Mouse (Mus musculus) limb, embryonic 11.5 days (tissue): ENCODE results near the gene Prkca. TPM values are rescaled to one million over a fixed set of nuclear protein-coding genes. Genes with fewer than 3 reads are reported as not detected.

ENCODE experiments used
- ATAC-seq: fragments of 200-750 bp; cut with Nextera tagmentation; 2 replicates; pipeline ENCODE4 v1.8.0; 2017; ENCODE audit warnings: low read depth; ENCODE audit not compliant: insufficient number of reproducible peaks, low FRiP score, low TSS enrichment
- DNase-seq: peaks from one replicate; pipeline ENCODE4 v3.0.0-alpha.2; 2015; ENCODE audit warnings: low spot score
- H3K27ac ChIP-seq: fragments of 300-500 bp; sonication (generic); replicated peaks from 2 replicates; pipeline ENCODE4 v1.5.1; 2014; ENCODE audit warnings: low read depth, mild to moderate bottlenecking, low read length
- H3K27me3 ChIP-seq: fragments of 300-500 bp; sonication (generic); 2 replicates; pipeline ENCODE4 v1.6.1; 2014; ENCODE audit warnings: mild to moderate bottlenecking, low read length, mixed read lengths; ENCODE audit not compliant: control insufficient read depth, insufficient read depth
- H3K36me3 ChIP-seq: fragments of 300-500 bp; sonication (generic); 2 replicates; pipeline ENCODE4 v1.6.1; 2014; ENCODE audit warnings: mild to moderate bottlenecking, low read length, moderate library complexity, mixed read lengths; ENCODE audit not compliant: control insufficient read depth, insufficient read depth
- H3K4me1 ChIP-seq: fragments of 300-500 bp; sonication (generic); 2 replicates; pipeline ENCODE4 v1.6.1; 2014; ENCODE audit warnings: low read length, mixed read lengths; ENCODE audit not compliant: control insufficient read depth, insufficient read depth
- H3K4me2 ChIP-seq: fragments of 300-500 bp; sonication (generic); 2 replicates; pipeline ENCODE4 v1.6.1; 2014; ENCODE audit warnings: low read depth, mild to moderate bottlenecking, moderate library complexity; ENCODE audit not compliant: severe bottlenecking
- H3K4me3 ChIP-seq: fragments of 300-500 bp; sonication (generic); 2 replicates; pipeline ENCODE4 v1.5.1; 2014; ENCODE audit warnings: low read depth, low read length
- H3K9ac ChIP-seq: fragments of 300-500 bp; sonication (generic); 2 replicates; pipeline ENCODE4 v1.6.1; 2014; ENCODE audit warnings: mild to moderate bottlenecking, low read length
- H3K9me3 ChIP-seq: fragments of 300-500 bp; sonication (generic); 2 replicates; pipeline ENCODE4 v1.6.1; 2016; ENCODE audit warnings: low read length; ENCODE audit not compliant: control insufficient read depth
- WGBS: fragments of 180-500 bp; shearing (Covaris S2); extraction: QIAGEN DNeasy Blood & Tissue Kit; methylation state at CpG from one replicate; pipeline ENCODE4 v1.1.7; 2014; 5-methylcytosine and 5-hydroxymethylcytosine counted together
- polyA plus RNA-seq: library from polyadenylated mRNA; unstranded; fragments of >200 nt; fragmentation: Nextera tagmentation; extraction: Ambion mirVana; gene quantifications from 2 replicates; pipeline ENCODE4 v1.2.1, GENCODE M21; 2014

Prkca gene
- polyA plus RNA-seq, 1 experiment from 2014 or later = 6.3 TPM

- Histone ChIP-seq H3K36me3 (no peaks in the 10 kb centered on the region), H3K4me1 (no peaks in the 10 kb centered on the region), H3K4me3 (no peak overlapping the region), H3K9ac (no peak overlapping the region), H3K4me2 (no peak overlapping the region), H3K27ac (no peak overlapping the region), H3K9me3 (no peaks in the 10 kb centered on the region), H3K27me3 (no peaks in the 10 kb centered on the region)
- ATAC-seq (no peak), DNase-seq (no peak)
- 63% methylated on average over 7 of the region's 7 CpGs for WGBS
Measured at GRCm38 (mm10) chr11:108365600-108365999, 21.9 kb upstream of the Prkca start.

GRCm38 (mm10) chr11:108364945-108365589 is 21.3 kb upstream of the Prkca start:
- Histone ChIP-seq H3K4me3 (no peak overlapping the region), H3K27ac (no peak overlapping the region), H3K4me1 (no peaks in the 10 kb centered on the region), H3K27me3 (no peaks in the 10 kb centered on the region), H3K9me3 (no peaks in the 10 kb centered on the region), H3K9ac (no peak overlapping the region), H3K36me3 (no peaks in the 10 kb centered on the region), H3K4me2 (no peak overlapping the region)
- 71% methylated on average over 6 of the region's 7 CpGs for WGBS
- no peak for ATAC-seq
- DNase-seq = no peak

GRCm38 (mm10) chr11:108363991-108364390 is 20.3 kb upstream of the Prkca start:
- Histone ChIP-seq H3K27ac (no peak overlapping the region), H3K9me3 (no peaks in the 10 kb centered on the region), H3K9ac (no peak overlapping the region), H3K27me3 (no peaks in the 10 kb centered on the region), H3K36me3 (no peaks in the 10 kb centered on the region), H3K4me1 (no peaks in the 10 kb centered on the region), H3K4me2 (no peak overlapping the region), H3K4me3 (no peak overlapping the region)
- WGBS = 65% methylated on average over 4 of the region's 4 CpGs
- no peak for ATAC-seq
- no peak for DNase-seq

- ATAC-seq (no peak), DNase-seq (no peak)
- H3K36me3 ChIP-seq = no peaks in the 10 kb centered on the region
- no peaks in the 10 kb centered on the region for H3K27me3 ChIP-seq
- H3K4me2 ChIP-seq = no peak overlapping the region
- no peak overlapping the region for H3K27ac ChIP-seq
- WGBS = 95% methylated on average over 5 of the region's 5 CpGs
- H3K4me1 ChIP-seq = no peaks in the 10 kb centered on the region
- H3K4me3 ChIP-seq = no peak overlapping the region
- no peaks in the 10 kb centered on the region for H3K9me3 ChIP-seq
- H3K9ac ChIP-seq = no peak overlapping the region
Measured at GRCm38 (mm10) chr11:108362965-108363364, 19.2 kb upstream of the Prkca start.

- H3K27ac ChIP-seq = no peak overlapping the region
- H3K4me1 ChIP-seq = no peaks in the 10 kb centered on the region
- ATAC-seq (no peak), DNase-seq (no peak)
- H3K9me3 ChIP-seq = no peaks in the 10 kb centered on the region
- WGBS = 85% methylated on average over 4 of the region's 4 CpGs
- no peaks in the 10 kb centered on the region for H3K27me3 ChIP-seq
- no peaks in the 10 kb centered on the region for H3K36me3 ChIP-seq
- no peak overlapping the region for H3K4me2 ChIP-seq
- no peak overlapping the region for H3K4me3 ChIP-seq
- no peak overlapping the region for H3K9ac ChIP-seq
Measured at GRCm38 (mm10) chr11:108360983-108361382, 17.3 kb upstream of the Prkca start.

GRCm38 (mm10) chr11:108358911-108359310 is 15.2 kb upstream of the Prkca start:
- no peak for DNase-seq
- no peak for ATAC-seq
- Histone ChIP-seq H3K36me3 (no peaks in the 10 kb centered on the region), H3K9ac (no peak overlapping the region), H3K4me3 (no peak overlapping the region), H3K27ac (no peak overlapping the region), H3K4me2 (no peak overlapping the region), H3K9me3 (no peaks in the 10 kb centered on the region), H3K4me1 (no peaks in the 10 kb centered on the region), H3K27me3 (no peaks in the 10 kb centered on the region)
- 72% methylated on average over 6 of the region's 6 CpGs for WGBS

GRCm38 (mm10) chr11:108356020-108356419 is 12.3 kb upstream of the Prkca start:
- Histone ChIP-seq H3K4me2 (no peak overlapping the region), H3K36me3 (no peaks in the 10 kb centered on the region), H3K4me3 (no peak overlapping the region), H3K27me3 (no peaks in the 10 kb centered on the region), H3K4me1 (no peaks in the 10 kb centered on the region), H3K9me3 (no peaks in the 10 kb centered on the region), H3K9ac (no peak overlapping the region), H3K27ac (no peak overlapping the region)
- no peak for DNase-seq
- WGBS = 80% methylated on average over 4 of the region's 4 CpGs
- no peak for ATAC-seq

GRCm38 (mm10) chr11:108352842-108353388 is 9.2 kb upstream of the Prkca start:
- Histone ChIP-seq H3K27ac (no peak overlapping the region), H3K9ac (no peak overlapping the region), H3K36me3 (no peaks in the 10 kb centered on the region), H3K4me1 (no peaks in the 10 kb centered on the region), H3K9me3 (no peaks in the 10 kb centered on the region), H3K27me3 (no peaks in the 10 kb centered on the region), H3K4me2 (no peak overlapping the region), H3K4me3 (no peak overlapping the region)
- WGBS = 91% methylated on average over 10 of the region's 10 CpGs
- DNase-seq = no peak
- ATAC-seq = no peak

GRCm38 (mm10) chr11:108350799-108351198 is 7.1 kb upstream of the Prkca start:
- H3K36me3 ChIP-seq = no peaks in the 10 kb centered on the region
- H3K4me2 ChIP-seq = no peak overlapping the region
- ATAC-seq (no peak), DNase-seq (no peak)
- no peaks in the 10 kb centered on the region for H3K27me3 ChIP-seq
- no peak overlapping the region for H3K9ac ChIP-seq
- no peaks in the 10 kb centered on the region for H3K4me1 ChIP-seq
- WGBS = 89% methylated on average over 4 of the region's 4 CpGs
- H3K9me3 ChIP-seq = no peaks in the 10 kb centered on the region
- no peak overlapping the region for H3K4me3 ChIP-seq
- H3K27ac ChIP-seq = no peak overlapping the region
